Mouse (Mus musculus): ENCODE results near the gene Mpi. TPM values are rescaled to one million over a fixed set of nuclear protein-coding genes. Genes with fewer than 3 reads are reported as not detected.

The Mpi gene
- total and polyA plus RNA-seq, 3 experiments: 28.2 to 37.3 (median 28.6) TPM

- no peak overlapping the region for H3K27ac ChIP-seq (ENCODE audit: insufficient read depth, low read depth)
- H3K9ac ChIP-seq (ENCODE audit: insufficient read depth, low read depth): no peak overlapping the region
- H3K4me3 ChIP-seq (replicated peaks in 1 of 3; ENCODE audit: low read depth in 2 of 3, low read length in 2 of 3, poor library complexity in 1 of 3): no peak overlapping the region
- dilution Hi-C loops (cut with MboI; ENCODE audit: extremely low pct_ligation_motif_present, extremely low pct_unique_long_range_greater_than_20kb, low sequenced_read_pairs): no loop called here
- in situ Hi-C loops (cut with MboI; ENCODE audit: low pct_ligation_motif_present, low pct_unique_long_range_greater_than_20kb, low sequenced_read_pairs): loop anchor here (5.0 kb wide), 1 partner anchor 64 kb away; no protein-coding TSS in a partner anchor
- DNase-seq (ENCODE audit: extremely low read depth): no peak
- H3K4me1 ChIP-seq (ENCODE audit: control insufficient read depth in 1 of 2, insufficient read depth in 2 of 2): peaks cover 0 to 20% of the 10 kb centered on the region in 2 experiments; a peak in 2 of 4 replicates
- H3K9me3 ChIP-seq (replicated peaks; ENCODE audit: low read length): no peaks in the 10 kb centered on the region
- H3K36me3 ChIP-seq (replicated peaks in 1 of 2; ENCODE audit: control insufficient read depth in 1 of 2, insufficient read depth in 1 of 2, low read length in 1 of 2): peaks cover 34 to 65% of the 10 kb centered on the region in 2 experiments
- no peak for TF ChIP-seq CHD2 (IDR thresholded peaks at IDR 0.05; ENCODE audit: low read length)
- no peak for TF ChIP-seq JUND (conservative IDR thresholded peaks at IDR 0.05; ENCODE audit: low read depth, low read length)
- no peak for TF ChIP-seq MAX (IDR thresholded peaks at IDR 0.05; ENCODE audit: low read length)
- TF ChIP-seq BHLHE40 (IDR thresholded peaks at IDR 0.05; ENCODE audit: low read depth, low read length): no peak
- TF ChIP-seq EP300 (IDR thresholded peaks at IDR 0.05; ENCODE audit: low read length): no peak
- no peak for TF ChIP-seq RAD21 (IDR thresholded peaks at IDR 0.05; ENCODE audit: low read depth, low read length)
- TF ChIP-seq TBP (conservative IDR thresholded peaks at IDR 0.05; ENCODE audit: low read depth, low read length): no peak
- no peak overlapping the region for H3K4me2 ChIP-seq (ENCODE audit: insufficient read depth, low read depth, poor library complexity, severe bottlenecking)
- H3K79me2 ChIP-seq (replicated peaks; ENCODE audit: control insufficient read depth, extremely low read depth, insufficient read depth, poor library complexity, severe bottlenecking): no peaks in the 10 kb centered on the region
- H3K27me3 ChIP-seq (replicated peaks): no peaks in the 10 kb centered on the region
Observed at GRCm38 (mm10) chr9:57593454-57594173, 41.1 kb upstream of the Mpi start.

DNA sequence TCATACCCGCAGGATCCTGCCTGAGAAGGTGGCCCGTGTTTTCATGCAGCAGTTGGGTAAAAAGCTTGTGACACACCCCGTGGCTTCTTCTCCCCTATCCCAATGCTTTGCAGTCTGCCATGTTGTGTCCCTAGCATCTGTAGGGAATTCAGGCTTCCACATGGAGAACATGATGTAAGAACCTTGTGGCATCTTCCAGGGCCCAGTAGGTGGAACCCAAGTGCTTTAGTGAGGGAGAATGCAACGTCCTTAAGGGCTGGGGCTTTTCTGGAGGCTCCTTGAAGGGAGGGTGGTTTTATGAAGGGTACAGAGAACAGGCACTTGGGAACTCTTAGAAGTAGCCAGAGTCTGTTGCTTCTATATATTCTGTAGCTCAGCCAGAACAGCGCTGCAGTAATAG is 38.2 kb upstream of the Mpi start:
- DNase-seq (ENCODE audit: extremely low read depth): peak; percentile 33
- no peaks in the 10 kb centered on the region for H3K27me3 ChIP-seq (replicated peaks)
- TF ChIP-seq CTCF (conservative IDR thresholded peaks at IDR 0.05 in 1 of 2, IDR thresholded peaks at IDR 0.05 in 1 of 2; ENCODE audit: low read depth in 2 of 2, low read length in 2 of 2) (peak in 1 of 2 experiments; percentile 56; a peak in 2 of 4 replicates), EP300 (IDR thresholded peaks at IDR 0.05; ENCODE audit: low read length) (no peak), MAFK (IDR thresholded peaks at IDR 0.05; ENCODE audit: insufficient replicate concordance, low read length) (no peak), RAD21 (IDR thresholded peaks at IDR 0.05; ENCODE audit: low read depth, low read length) (peak; percentile 60), ETS1 (conservative IDR thresholded peaks at IDR 0.05; ENCODE audit: low read depth, low read length) (no peak), SMC3 (IDR thresholded peaks at IDR 0.05; ENCODE audit: low read depth, low read length) (peak; percentile 34), BHLHE40 (IDR thresholded peaks at IDR 0.05; ENCODE audit: low read depth, low read length) (no peak)
- H3K4me2 ChIP-seq (ENCODE audit: insufficient read depth, low read depth, poor library complexity, severe bottlenecking): no peak overlapping the region
- in situ Hi-C loops (cut with MboI; ENCODE audit: low pct_ligation_motif_present, low pct_unique_long_range_greater_than_20kb, low sequenced_read_pairs) (loop anchor here (5.0 kb wide), 1 partner anchor 67 kb away; no protein-coding TSS in a partner anchor), dilution Hi-C loops (cut with MboI; ENCODE audit: extremely low pct_ligation_motif_present, extremely low pct_unique_long_range_greater_than_20kb, low sequenced_read_pairs) (no loop called here)
- peak overlapping the region in 1 of 3 experiments; percentile 77 for H3K4me3 ChIP-seq (replicated peaks in 1 of 3; ENCODE audit: low read depth in 2 of 3, low read length in 2 of 3, poor library complexity in 1 of 3)
- peaks cover 48 to 73% of the 10 kb centered on the region in 2 experiments for H3K36me3 ChIP-seq (replicated peaks in 1 of 2; ENCODE audit: control insufficient read depth in 1 of 2, insufficient read depth in 1 of 2, low read length in 1 of 2)
- H3K79me2 ChIP-seq (replicated peaks; ENCODE audit: control insufficient read depth, extremely low read depth, insufficient read depth, poor library complexity, severe bottlenecking): no peaks in the 10 kb centered on the region
- peaks cover 0 to 31% of the 10 kb centered on the region in 2 experiments; a peak in 2 of 4 replicates for H3K4me1 ChIP-seq (ENCODE audit: control insufficient read depth in 1 of 2, insufficient read depth in 2 of 2)
- no peak overlapping the region for H3K27ac ChIP-seq (ENCODE audit: insufficient read depth, low read depth)
- no peak overlapping the region for H3K9ac ChIP-seq (ENCODE audit: insufficient read depth, low read depth)
- H3K9me3 ChIP-seq (replicated peaks; ENCODE audit: low read length): no peaks in the 10 kb centered on the region
